11 mouse cellular contexts compared by ENCODE assay signal in the genomic region with DNA sequence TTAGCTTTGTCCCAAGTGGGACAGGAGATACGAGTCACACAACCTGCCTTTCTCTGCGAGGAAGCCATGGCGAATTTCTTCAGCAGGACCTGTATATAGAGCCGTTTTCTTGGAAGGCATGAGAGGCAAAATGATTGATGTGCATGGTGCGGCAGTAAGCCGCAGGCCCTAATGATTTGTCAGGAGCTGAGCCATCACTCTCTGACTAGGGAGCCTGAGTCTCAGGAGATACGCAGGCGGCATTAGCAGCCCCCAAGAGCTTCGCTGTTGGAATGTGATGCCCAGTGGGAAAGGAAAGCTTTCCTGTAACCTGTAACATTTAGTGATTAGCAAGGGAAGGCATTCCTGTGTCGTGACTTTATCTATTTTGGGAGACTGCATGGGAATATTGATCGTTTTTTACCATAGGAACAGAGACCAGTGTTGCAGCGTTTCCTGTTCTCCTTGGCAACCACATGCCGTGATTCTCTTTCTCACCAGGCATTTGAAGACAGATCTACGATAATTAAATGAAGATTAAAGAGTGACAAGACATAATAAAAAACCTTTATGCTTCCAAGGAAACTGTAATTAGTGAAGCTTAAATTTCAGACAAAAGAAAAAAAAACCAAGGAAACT.
A peak's percentile ranks its signal among the peaks of the same experiment; 100 is the strongest.
DNase-seq lines count a peak whose midpoint lies in the region; ATAC-seq and TF ChIP-seq lines count a peak whose summit lies in the region.
"Had no signal": no experiment of that assay in that cellular context is flagged by ENCODE, and none has a peak within 500 bp of the region (broad histone marks: within the 10 kb centered on the region; RNA-seq: fewer than 3 reads in every experiment).

No protein-coding gene starts in this region.

- peak overlapping the region; percentile 54 for H3K4me2 ChIP-seq in forebrain, embryonic 15.5 days (replicated peaks)
- H3K4me2 ChIP-seq: lung, embryonic 14.5 days; stomach, embryonic 15.5 days had no signal

- peaks cover 9% of the 10 kb centered on the region for H3K4me1 ChIP-seq in forebrain, embryonic 15.5 days
- H3K4me1 ChIP-seq: stomach, embryonic 15.5 days had no signal

- no peaks in the 10 kb centered on the region for H3K9me3 ChIP-seq in forebrain, embryonic 15.5 days
- H3K9me3 ChIP-seq: stomach, embryonic 15.5 days had no signal

- WGBS in forebrain, embryonic 15.5 days = 11% methylated on average over 14 of the region's 14 CpGs

- H3K27me3 ChIP-seq in forebrain, embryonic 15.5 days = no peaks in the 10 kb centered on the region
- H3K27me3 ChIP-seq: stomach, embryonic 15.5 days had no signal

- H3K9ac ChIP-seq in forebrain, embryonic 15.5 days (replicated peaks) = peak overlapping the region; percentile 45
- H3K9ac ChIP-seq: lung, embryonic 14.5 days; stomach, embryonic 15.5 days had no signal

- no peak overlapping the region for H3K27ac ChIP-seq in left cerebral cortex, adult 2 months
- H3K27ac ChIP-seq in forebrain, embryonic 15.5 days (replicated peaks) = peak overlapping the region; percentile 72
- H3K27ac ChIP-seq: stomach, embryonic 15.5 days had no signal

- no peaks in the 10 kb centered on the region for H3K36me3 ChIP-seq in forebrain, embryonic 15.5 days
- H3K36me3 ChIP-seq: stomach, embryonic 15.5 days had no signal

- H3K4me3 ChIP-seq in left cerebral cortex, adult 2 months = peak overlapping the region; percentile 18
- peak overlapping the region; percentile 35 for H3K4me3 ChIP-seq in forebrain, embryonic 15.5 days
- H3K4me3 ChIP-seq: stomach, embryonic 15.5 days had no signal

- TF ChIP-seq CTCF in left cerebral cortex, adult 2 months (IDR thresholded peaks at IDR 0.05) = no peak

- peak in 1 of 2 experiments; percentile 11 for DNase-seq in left cerebral cortex, adult 2 months (ENCODE audit: extremely low spot score in 1 of 2, low spot score in 2 of 2)
- DNase-seq in left cerebral cortex, postnatal 4 days = no peak
- peak; percentile 14 for DNase-seq in layer of hippocampus, adult 9-11 months
- peak; percentile 39 for DNase-seq in retina, embryonic 14.5 days (ENCODE audit: low spot score)
- DNase-seq in testis, postnatal 14 days (ENCODE audit: low spot score) = no peak
- no peak for DNase-seq in testis, postnatal 10 days (ENCODE audit: low spot score)
- DNase-seq: cerebellum, adult 2 months; lung, embryonic 14.5 days had no signal

- peak; percentile 91 for ATAC-seq in forebrain, embryonic 15.5 days (replicated peaks)
- no peak for ATAC-seq in megakaryocyte progenitor cell, adult 5-6 weeks (replicated peaks; ENCODE audit: poor library complexity)

- intact Hi-C loops in left cerebral cortex, adult 2 months (cut with DNase I) = no loop called here
- intact Hi-C loops in left cerebral cortex, postnatal 4 days (cut with DNase I) = no loop called here

Comparison
In these comparisons a context has a peak if more than half of its experiments do, and no peak if none do; other contexts are left out.
1. DNase-seq: peak in layer of hippocampus, adult 9-11 months (single experiment) and retina, embryonic 14.5 days (single experiment); none in left cerebral cortex, postnatal 4 days (single experiment), testis, postnatal 14 days (single experiment) and testis, postnatal 10 days (single experiment).